Mouse (Mus musculus): ENCODE results near the gene Slc20a1.

Slc20a1 gene

DNA sequence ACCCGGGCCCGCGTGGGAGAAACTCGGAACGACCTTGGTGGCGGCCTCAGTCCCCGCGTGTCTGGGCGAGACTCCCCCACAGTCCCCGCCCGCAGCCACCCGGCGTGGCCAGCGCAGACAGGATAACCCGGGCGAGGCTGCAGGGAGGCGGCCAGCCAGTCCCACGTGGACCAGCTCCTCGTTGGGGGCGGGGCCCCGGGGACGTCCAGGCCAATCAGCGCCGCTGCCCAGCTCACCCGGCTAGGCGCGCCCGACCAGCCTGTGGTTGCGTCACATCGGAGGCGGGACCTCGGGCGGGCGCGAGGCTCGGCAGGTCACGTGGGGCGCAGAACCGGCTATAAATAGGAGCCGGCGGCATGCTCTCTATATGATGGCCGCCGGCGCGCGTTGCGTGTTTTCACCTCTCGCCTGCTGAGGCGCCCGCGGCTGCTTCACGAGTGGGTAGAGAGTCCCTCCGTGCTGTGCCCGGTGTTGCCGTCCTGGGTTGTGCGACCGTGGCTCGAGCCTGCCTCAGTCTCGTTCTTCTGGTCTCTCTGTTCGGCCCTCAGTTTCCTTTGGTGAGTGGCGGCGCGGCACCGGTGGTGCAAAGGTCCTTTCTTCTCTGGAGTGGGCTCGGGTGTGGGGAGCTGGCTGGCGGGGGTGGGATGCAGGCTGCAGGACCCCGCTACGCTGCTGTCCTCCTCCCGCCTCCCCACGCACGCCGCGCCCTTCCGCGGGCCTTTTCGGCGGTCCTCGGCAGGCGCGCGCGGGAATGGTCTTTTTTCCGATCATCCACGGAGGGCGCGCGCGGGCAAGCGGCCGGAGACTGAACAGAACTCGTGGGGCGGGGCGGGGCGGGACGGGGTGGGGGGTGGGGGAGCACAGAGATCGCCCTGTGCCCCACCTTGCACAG lies at the start of gene Slc20a1:
Gene Slc20a1, plus strand, starts transcription at position 329 of the 892 bp plus-strand sequence.
- DNase-seq (ENCODE audit: low spot score) = peak; percentile 98

DNA sequence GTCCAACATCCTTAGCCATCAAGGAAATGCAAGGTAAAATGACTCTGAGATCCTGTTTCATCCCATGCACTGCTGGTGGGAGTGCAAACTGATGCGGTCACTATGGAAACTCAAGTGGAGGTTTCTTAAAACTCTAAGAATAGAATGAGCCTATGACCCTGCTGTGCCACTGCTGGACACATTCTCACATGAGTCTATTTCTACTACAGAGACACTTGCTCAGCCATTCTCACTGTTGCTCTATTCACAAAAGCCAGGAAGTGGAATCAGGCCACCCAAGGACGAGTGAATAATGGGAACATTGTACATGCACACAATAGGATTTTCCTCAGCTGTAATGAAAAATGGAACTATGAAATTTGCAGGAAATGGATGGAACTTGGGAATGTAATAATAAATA lies 49.7 kb upstream of the Slc20a1 start:
- DNase-seq (ENCODE audit: low spot score) = no peak

GRCm38 (mm10) chr2:129150386-129150785 lies 48.2 kb upstream of the Slc20a1 start:
- DNase-seq (ENCODE audit: low spot score) = no peak

- no peak for DNase-seq (ENCODE audit: low spot score)
Measured at GRCm38 (mm10) chr2:129151111-129151510, 47.5 kb upstream of the Slc20a1 start.

GRCm38 (mm10) chr2:129152751-129153150 lies 45.8 kb upstream of the Slc20a1 start:
- no peak for DNase-seq (ENCODE audit: low spot score)

DNA sequence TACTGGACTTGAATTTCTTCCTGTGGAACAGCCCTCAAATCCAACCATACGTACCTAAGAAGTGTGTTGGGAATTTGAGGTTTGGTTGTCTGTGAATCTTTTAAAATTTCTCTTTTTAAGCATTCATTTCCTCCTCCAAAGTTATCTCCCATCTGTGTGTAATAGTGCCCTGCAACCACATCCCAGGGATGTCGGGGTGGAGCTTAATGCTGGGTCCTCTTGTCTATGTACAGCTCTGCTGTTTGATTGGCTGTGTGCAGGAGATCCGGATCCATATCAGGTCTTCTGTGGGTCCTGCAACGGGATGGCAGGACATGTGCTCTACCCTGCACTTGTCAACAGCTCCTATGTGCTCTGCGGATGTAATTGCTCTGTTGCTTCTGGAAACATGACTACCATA lies 33.7 kb upstream of the Slc20a1 start:
- DNase-seq (ENCODE audit: low spot score) = no peak

DNA sequence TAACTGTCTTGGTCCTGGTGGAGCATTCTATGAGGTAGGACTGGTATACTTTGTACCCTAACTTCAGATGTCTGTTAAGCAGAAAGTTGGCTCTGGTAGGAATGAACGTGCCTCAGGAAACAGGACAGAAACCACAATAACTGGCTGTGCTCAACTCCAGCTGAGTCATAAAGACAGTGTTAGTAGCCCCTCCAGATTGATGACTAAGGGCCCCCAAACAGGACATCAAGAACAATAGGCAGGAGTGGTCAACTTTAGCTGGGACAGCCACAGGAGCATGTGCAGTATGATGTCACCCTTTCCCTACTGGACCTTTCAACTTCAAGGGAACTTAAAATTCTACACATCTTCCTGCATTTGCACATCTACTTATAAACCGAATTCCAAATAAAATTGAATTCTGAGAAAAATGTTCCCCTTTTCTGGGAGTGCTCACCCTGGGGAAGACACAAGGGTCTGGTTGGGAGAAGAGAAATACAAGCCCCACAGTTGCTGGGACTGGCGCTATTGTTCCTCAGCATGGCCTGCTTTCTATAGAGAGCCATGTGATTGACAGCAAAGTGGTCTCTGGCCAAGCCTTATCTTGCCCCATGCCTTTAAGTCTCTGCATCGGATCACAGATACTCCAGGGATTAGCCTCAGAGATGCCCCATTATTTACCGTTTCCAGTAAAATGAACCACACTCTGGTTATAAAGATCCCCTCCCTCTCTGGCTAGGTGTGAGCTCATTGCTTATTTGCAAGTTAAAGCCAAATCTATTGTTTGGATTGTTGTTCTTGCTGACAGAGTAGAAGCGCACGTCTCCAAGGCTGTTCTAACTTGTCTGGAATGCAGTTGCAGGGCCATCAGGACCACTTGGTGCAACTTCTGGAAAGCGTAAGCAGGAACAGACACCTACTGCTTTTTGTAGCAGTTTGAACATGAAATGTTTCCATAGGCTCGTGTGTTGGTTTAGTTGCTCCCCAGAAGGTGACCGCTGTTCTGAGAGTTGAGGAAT lies 31.8 kb upstream of the Slc20a1 start:
- DNase-seq (ENCODE audit: low spot score) = peak; percentile 33

GRCm38 (mm10) chr2:129173386-129173785 lies 25.2 kb upstream of the Slc20a1 start:
- no peak for DNase-seq (ENCODE audit: low spot score)

GRCm38 (mm10) chr2:129174474-129174873 lies 24.1 kb upstream of the Slc20a1 start:
- DNase-seq (ENCODE audit: low spot score) = peak; percentile 51

GRCm38 (mm10) chr2:129175636-129176035 lies 22.9 kb upstream of the Slc20a1 start:
- peak; percentile 28 for DNase-seq (ENCODE audit: low spot score)

GRCm38 (mm10) chr2:129176676-129177420 lies 21.7 kb upstream of the Slc20a1 start:
- DNase-seq (ENCODE audit: low spot score) = no peak

DNA sequence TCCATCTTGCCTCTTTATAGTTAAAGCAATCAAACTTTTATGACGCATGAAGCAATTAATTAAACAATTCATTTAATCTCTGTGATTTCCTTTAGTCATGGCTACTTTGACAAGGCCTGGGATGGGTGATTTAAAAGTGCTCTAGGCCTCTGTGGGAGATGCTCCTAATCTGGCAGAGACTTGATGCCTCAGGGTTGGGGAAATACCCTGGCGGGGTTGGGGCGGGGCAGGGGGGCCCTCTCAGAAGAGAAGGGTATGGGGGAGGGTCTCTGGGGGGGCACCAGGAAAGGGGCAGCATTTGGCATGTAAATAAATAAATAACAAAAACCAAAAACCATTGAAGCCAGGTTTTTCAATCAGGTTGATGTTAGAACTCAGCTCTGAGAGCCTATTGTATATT lies 20.9 kb upstream of the Slc20a1 start:
- no peak for DNase-seq (ENCODE audit: low spot score)

DNA sequence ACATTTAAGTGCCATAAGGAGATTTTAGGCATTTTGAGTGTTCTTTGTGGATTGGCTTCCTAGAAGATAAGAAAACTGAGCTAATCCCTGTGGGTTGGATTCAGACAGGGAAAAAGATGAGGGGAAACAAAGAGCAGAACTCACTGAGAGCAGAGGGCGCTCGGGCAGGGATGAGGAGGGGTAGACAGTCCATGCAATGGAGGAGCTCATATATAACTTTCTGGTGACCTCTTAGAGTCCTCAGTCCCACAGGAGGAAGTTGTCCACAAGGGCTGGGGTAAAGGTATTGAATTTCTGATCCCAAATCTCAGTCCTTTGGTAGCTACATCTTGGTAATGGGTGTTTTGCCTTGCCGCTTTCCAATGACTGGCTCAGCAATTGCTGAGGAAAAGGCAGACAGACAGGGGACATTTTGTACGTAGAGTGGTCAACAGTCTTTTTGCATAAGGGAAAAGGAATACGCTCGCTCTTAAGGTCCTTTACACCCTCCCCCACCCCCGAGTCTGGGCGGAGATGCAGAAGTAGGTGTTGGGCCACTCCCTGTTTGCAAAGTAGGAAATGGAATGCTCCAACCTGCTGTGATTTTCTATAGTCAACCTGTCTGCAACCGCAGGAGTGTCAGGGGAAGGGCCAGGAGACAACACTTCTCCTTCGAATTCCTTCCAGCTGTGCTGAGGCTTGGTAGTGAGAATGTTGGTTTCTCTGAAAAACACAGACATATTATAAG lies 20.2 kb upstream of the Slc20a1 start:
- no peak for DNase-seq (ENCODE audit: low spot score)

DNA sequence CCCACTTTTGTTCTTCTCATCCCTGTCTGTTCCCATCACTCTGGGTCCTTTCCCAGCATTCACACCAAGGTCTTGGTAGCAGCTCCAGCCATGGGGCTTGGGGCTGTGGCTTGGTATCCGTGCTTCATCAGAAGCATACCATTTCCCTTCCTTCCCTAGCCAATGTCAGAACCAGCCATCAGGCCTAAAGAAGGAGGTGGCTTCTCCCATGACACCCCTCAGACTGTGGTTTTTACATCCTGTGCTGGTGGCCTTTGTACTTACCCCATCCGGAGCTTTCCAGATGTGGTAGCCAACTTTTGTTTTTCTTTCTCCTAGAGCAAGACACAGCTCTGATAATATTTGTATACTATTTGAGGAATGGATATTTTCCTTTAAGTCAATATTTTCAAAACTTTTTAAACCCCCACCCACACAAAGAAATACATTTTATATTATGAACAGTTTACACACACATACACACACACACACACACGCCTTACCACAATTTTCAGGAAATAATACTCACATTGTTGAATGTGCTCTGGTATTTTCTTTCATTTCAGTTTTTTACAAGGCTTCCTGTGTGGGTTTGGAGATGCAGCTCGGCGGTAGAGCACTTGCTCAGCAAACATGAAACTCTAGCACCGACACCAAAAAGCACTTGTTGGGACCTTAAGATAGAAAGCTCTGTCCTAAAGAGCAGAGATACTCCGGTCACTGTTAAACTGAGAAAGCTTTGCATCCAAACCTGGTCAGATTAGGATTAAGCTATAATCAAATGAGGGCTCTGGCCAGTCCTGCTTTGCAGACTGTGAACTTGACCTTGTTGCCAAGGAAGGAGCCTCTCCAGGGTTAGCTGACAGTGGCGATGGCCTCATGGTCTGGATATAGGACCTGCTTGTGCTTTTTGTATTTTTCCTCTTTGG lies 18.4 kb upstream of the Slc20a1 start:
- no peak for DNase-seq (ENCODE audit: low spot score)

- DNase-seq (ENCODE audit: low spot score) = no peak
Measured at GRCm38 (mm10) chr2:129181509-129181908, 17.1 kb upstream of the Slc20a1 start.

GRCm38 (mm10) chr2:129182412-129182811 lies 16.2 kb upstream of the Slc20a1 start:
- no peak for DNase-seq (ENCODE audit: low spot score)

- DNase-seq (ENCODE audit: low spot score) = peak; percentile 60
Measured at GRCm38 (mm10) chr2:129183561-129184031, 15.0 kb upstream of the Slc20a1 start.

DNA sequence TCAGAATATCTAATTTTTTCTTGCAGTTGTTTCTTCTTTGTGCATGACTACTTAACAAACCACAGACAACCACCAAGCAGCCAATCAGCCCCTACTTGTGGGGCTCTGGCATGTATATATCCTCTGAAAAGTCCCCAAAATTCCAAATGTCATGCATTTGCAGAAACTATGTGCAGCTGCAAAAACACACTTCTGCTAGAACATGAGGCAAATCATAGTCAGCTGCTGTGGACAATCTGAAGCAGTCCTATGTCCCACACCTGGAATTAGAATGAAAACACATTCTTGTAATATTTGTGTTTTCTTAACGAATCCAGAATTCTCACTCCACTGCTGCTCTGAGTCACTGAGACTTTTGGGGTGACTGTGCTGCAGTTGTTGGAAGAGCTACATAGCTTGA lies 13.7 kb upstream of the Slc20a1 start:
- no peak for DNase-seq (ENCODE audit: low spot score)

- no peak for DNase-seq (ENCODE audit: low spot score)
Measured at GRCm38 (mm10) chr2:129185611-129186290, 12.8 kb upstream of the Slc20a1 start.
